Mouse (Mus musculus) lung, postnatal 36 days (tissue): Measurements from ENCODE around the gene Upp2.

Source experiments
- DNase-seq: peaks from one replicate; pipeline ENCODE4 v3.0.0; 2022; ENCODE audit warnings: mixed read lengths

Upp2 gene

GRCm38 (mm10) chr2:58778986-58779495 lies 211.9 kb downstream of the Upp2 start:
- peak; percentile 26 for DNase-seq

GRCm38 (mm10) chr2:58783526-58783925 lies 216.4 kb downstream of the Upp2 start:
- no peak for DNase-seq

GRCm38 (mm10) chr2:58786177-58786576 lies 219.1 kb downstream of the Upp2 start:
- peak; percentile 31 for DNase-seq

- no peak for DNase-seq
These were observed 219.6 kb downstream of the Upp2 start for GRCm38 (mm10) chr2:58786681-58787080.

GRCm38 (mm10) chr2:58787360-58787759 lies 220.3 kb downstream of the Upp2 start:
- no peak for DNase-seq

- DNase-seq = no peak
These were observed 222.8 kb downstream of the Upp2 start for GRCm38 (mm10) chr2:58789934-58790333.

GRCm38 (mm10) chr2:58790361-58790760 lies 223.3 kb downstream of the Upp2 start:
- no peak for DNase-seq

GRCm38 (mm10) chr2:58794489-58794888 lies 227.4 kb downstream of the Upp2 start:
- DNase-seq = peak; percentile 32

- no peak for DNase-seq
These were observed 228.3 kb downstream of the Upp2 start for GRCm38 (mm10) chr2:58795432-58795831.

GRCm38 (mm10) chr2:58797506-58797905 lies 230.4 kb downstream of the Upp2 start:
- no peak for DNase-seq

- DNase-seq = no peak
These were observed 232.0 kb downstream of the Upp2 start for GRCm38 (mm10) chr2:58799126-58799525.

- no peak for DNase-seq
These were observed 232.5 kb downstream of the Upp2 start for GRCm38 (mm10) chr2:58799623-58800022.

- DNase-seq = no peak
These were observed 245.8 kb downstream of the Upp2 start for GRCm38 (mm10) chr2:58812941-58813340.

GRCm38 (mm10) chr2:58828910-58829600 lies 262.0 kb downstream of the Upp2 start:
- DNase-seq = peak; percentile 82

- peak; percentile 80 for DNase-seq
These were observed 263.1 kb downstream of the Upp2 start for GRCm38 (mm10) chr2:58829981-58830742.

- no peak for DNase-seq
These were observed 265.3 kb downstream of the Upp2 start for GRCm38 (mm10) chr2:58832253-58832980.

GRCm38 (mm10) chr2:58841021-58841420 lies 273.9 kb downstream of the Upp2 start:
- no peak for DNase-seq

- no peak for DNase-seq
These were observed 275.3 kb downstream of the Upp2 start for GRCm38 (mm10) chr2:58842443-58842842.
